Mouse (Mus musculus): ENCODE measurements around the gene Stx1b.

DNA sequence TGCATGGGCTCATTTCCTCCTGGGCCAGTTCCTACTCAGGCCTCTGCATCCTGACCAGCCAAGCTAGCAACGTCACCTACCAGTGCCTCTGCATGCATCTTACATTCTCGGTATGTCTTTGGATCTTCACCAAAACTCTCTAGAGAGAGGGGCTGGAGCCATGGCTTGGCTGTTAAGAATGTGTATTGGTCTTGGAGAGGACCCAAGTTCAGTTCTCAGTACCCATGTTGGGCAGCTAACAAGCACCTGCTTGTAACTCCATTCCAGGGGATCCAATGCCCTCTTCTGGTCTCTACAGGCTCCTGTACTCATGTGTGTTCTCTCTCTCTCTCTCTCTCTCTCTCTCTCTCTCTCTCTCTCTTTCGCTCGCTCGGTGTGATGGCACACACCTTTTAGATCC is 6.6 kb downstream of the Stx1b start:
- TF ChIP-seq POLR2A (IDR thresholded peaks at IDR 0.05; ENCODE audit: low read depth, low read length) (no peak), CTCF (IDR thresholded peaks at IDR 0.05; ENCODE audit: borderline replicate concordance, insufficient read depth, low read length) (no peak)
